Mouse (Mus musculus) lung, adult 18-20 months (tissue): ENCODE measurements around the gene Prr15l.
A peak's percentile ranks its signal among the peaks of the same experiment; 100 is the strongest.

Experiments
- DNase-seq, 2 experiments: peaks; one replicate each; pipeline ENCODE4 v3.0.0; 2022; ENCODE audit warnings: mixed read lengths in 2 of 2

Prr15l gene

DNA sequence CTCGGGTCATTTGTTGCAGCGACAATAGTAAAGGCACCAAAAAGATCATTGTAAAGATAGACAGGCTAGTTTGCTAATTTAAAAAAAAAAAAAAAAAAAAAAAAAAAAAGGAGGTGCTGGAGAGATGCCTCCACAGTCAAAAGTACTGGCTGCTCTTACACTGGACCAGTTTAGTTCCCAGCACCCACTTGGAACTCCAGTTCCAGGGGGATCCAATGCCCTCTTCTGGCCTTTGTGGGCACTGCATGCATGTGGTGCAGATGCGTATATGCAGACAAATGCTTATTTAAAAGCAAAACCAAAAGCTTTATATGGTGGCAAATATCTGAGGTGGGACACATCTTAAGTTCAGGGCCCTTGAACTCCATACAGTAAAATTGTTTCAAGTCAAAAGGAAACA lies 22.9 kb downstream of the Prr15l start:
- no peak for DNase-seq

DNA sequence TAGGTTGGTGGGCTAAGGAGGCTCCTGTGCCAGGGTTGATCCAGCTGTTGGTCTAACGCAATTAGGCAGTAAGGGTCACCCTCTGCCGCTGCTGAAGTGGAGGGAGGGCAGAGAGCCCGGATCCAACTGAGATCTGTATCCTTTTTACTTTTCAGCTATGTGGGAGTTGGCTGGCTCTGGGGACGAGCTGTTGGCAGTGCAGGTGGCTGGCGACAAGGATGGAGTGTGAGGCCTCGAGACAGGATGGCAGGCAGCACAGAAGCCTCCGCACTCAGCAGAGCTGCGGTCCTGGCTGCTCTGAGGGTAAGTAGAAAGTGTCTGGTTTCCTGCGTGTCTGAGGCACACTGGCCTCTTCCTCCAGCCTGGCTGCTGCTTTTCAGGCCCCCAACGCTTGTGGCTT lies 24.5 kb downstream of the Prr15l start:
- DNase-seq, result no peak

DNA sequence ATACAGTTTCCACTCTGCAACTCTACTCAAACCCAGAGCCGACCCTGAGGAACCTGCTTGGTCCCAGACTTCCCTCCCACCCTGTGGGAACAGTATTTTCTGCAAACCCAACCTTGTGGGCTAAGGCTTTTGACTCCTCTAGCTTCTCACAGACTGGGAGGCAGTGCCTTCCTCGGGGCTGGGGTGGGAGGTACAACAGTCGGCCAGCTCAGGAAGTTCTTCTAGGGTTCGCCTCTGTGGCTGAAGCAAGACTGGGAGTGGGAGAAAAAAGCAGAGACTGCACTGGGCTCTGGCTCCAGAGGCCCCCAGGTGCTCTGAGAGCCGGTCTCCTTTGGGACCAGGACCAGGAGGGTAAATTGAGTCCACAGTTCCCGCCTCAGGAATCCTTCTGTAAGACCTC lies 25.0 kb downstream of the Prr15l start:
- DNase-seq, result no peak

DNA sequence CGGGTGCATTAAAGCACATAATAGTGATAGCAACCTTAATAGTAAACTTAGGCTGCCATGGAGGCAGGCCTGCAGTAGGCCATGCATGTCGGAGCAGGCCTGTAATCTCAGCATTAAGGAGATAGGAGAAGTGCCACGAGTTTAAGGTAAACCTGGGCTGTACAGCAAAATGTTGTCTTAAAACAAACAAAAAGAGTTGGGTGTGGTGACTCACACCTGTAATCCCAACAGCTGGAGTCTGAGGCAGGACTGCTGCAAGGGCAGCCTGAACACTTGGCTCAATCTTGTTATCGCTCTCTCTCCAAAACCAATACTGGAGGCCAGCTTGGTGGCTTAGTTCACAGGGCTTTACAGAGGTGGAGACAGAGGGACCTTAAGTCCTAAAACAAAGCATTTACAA lies 27.2 kb downstream of the Prr15l start:
- DNase-seq, result no peak

DNA sequence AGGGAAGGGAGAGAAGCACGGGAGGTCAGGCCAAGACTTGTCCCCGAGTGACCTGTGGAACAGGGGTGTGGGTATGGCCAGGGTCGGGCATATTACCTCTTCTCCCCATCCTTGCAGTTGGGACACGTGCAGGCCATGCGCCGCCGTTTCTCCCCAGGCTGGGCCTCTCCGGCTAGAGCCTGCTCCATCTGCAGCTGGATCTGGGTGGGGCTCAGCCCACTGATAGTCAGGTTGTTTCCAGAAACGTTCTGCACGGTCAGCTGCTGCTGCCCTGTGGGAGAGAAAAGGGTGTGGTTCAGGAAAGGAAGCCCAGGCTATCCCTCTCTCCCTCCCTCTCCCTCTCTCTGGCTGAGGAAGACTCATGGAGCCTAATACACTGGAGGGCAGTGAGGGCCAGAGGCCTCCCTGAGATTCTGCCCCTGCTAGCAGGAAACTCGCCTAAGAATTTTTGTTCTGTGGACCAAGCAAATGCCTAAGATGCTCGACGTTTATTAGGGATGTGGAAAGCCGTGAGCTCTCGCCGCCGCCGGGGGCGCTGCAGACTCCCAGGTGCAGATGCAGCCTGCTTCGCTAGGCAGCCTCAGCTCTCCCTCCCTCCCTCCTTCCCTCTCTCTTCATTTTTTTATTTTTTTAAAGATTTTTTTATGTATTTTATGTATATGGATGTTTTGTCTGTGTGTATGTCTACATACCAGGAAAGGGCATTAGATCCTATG lies 28.3 kb downstream of the Prr15l start:
- DNase-seq, result no peak

DNA sequence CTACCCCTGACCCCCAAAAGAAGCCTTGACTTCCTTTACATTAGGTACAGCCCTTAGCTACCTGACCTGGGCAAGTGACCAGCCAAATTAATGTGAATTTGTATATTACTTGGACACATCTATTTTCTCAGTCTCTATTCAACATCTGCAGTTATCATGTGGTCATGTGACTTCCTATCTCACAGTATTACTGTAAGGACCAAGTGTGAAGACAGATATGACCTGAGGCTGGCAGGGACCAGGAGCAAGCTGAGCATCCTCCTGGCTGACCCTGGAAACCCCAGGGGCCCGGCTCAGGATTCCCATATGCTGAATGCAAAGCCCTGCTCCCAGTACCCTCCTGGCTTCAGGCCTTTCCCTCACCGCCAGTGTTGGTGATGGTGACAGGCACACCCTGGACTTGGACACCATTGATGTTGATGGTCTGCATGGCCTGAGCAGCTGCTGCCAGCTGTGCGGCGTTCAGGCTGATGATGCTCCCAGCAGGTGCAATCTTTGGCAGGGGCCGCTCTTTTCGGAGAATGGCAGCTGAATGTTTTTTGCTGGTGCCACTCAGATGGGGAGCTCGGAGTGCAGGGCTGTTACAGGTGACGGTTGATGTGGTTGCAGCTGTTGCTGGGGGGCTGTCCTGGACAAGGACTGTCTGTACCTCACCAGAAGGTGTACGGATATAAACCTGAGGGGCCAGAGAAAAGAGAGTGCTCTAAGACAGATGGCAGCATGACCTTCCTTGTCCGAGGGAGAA lies 29.3 kb downstream of the Prr15l start:
- DNase-seq, result no peak

DNA sequence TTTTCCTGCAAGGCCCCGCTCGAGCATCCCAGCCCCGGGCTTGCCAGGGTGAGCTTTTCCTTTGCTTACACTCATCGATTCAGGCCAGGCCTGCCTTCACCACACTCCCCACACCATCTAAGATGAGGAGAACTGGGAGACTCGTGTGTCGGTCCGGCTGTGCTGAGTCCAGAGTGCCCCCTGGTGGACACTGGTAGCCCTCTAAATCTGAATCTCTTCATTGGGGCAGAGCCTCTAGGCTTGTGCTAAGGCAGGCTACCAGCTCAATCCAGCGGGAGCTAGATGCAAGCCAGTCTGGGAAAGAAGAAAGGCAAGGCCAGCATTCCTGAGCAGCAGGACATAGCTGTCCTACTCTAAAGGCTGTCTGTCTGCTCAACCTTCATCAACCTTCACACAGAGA lies 35.7 kb downstream of the Prr15l start:
- peak; percentile 89 to 92 for DNase-seq

DNA sequence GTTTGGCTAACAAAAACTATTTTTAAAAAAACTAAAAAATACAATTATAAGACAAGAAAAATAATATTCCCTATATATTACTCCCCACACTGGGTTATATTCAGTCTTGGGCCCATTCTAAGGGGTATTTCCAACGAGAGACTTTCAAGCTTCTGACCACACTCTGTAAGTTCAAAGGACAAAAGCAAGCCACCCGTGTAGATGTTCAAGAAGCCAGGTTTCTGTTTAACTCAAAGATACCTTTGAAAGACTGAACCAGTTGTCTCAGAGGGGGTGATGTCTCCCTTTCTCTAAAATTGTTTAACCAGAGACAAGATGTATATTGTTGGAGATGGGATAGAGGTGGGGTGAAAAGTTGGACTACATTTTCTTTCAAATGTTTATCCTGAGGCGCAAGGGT lies 38.3 kb downstream of the Prr15l start:
- no peak for DNase-seq

DNA sequence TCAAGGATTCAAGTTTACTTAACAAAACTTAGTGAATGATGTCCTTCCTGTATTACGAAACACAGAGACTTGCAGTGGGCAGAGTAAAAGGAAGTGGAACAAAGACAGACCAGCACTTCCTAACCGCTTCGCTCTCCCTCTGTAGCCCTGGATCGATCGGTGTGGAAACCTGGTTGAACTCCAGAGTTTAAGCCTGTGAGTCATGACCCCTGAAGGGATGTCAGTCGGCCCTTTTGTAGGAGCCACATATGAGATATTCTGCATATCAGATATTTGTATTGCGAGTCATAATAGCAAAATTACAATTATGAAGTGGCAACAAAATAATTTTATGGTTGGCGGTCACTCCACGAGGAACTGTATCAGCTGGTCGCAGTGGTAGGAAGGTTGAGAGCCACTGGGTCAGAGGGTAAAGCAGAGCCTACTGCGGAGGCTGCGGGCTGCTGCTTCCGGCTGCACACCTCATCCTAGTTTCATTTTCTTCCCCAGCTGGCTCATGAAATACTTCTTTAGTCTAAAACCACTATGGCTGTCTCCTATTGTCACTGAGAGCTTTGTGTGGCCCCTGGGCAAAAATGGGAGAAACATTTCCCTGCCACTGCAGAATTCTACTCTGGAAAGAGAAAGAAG lies 39.1 kb downstream of the Prr15l start:
- peak; percentile 52 to 54 for DNase-seq

DNA sequence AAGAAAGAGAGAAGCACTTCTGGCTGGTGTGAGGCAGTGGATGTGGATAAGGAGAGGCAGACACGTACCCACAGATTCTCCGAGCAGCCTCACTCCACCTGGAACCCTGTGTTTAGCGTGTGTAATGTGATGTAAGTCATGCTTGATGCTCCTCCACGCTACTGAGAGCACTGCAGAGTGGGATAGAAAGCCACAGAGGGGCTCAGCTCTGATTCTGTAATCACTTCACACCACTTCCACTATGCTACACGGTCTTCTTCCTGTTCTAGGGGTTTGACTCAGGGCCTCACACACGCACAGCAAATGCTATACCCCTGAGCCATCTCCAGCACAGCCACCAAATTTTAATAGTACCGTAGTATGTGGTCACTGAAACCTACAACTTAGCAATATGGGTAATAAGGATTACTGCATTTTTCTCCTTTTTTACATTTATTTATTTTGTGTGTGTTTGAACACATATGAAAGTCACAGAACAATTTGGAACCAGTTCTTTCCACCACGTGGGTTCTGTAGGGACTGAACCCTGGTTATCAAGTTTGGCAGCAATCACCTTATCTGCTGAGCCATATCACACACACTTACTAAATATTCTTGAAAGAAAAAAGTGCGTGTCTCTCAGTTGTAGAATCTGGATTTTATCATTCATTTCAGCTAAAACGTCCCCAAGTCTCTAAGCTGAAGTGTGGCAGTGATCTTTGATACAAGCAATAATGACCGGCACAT lies 39.8 kb downstream of the Prr15l start:
- no peak for DNase-seq

DNA sequence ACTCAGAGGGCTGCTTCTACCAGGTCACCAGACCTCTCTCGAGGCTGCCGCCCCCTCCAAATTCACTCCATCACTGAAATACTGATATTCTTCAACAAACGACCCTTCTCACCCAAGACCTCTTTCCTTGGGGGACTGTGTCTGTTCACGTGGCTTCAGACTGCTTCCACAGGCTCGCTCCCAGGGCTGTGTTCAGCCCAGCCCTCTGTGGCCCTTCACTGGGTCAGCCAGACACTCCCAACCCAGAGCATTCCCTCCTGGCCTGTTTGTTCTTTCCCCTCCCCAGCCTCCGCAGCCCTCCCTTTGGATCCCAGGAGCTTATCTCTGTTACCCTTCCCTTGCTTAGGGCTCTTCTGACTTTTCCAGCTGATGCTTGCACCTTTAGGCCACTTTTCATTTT lies 40.6 kb downstream of the Prr15l start:
- DNase-seq, result peak in 1 of 2 experiments; percentile 40

DNA sequence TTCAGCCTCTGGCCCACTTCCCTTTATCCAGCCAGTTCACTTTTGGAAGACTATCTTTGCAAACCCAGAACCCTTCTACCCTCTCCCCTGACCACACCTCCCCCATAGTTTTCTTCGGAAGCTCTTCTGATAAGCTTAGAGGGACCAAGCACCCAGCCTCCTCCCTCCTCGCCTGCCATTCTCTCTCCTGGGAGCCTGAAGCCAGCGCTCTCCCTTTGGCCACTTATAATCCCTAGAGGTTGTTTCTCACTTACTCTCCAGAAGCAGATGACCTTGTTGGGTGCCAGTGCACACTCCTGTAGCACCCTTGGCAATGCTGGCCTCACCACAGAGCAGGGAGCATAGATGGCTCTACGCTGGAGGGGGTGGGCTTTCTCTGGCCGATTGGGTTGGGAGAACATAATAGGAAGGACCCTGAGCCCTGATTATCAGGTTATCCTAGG lies 41.4 kb downstream of the Prr15l start:
- peak in 1 of 2 experiments; percentile 36 for DNase-seq

DNA sequence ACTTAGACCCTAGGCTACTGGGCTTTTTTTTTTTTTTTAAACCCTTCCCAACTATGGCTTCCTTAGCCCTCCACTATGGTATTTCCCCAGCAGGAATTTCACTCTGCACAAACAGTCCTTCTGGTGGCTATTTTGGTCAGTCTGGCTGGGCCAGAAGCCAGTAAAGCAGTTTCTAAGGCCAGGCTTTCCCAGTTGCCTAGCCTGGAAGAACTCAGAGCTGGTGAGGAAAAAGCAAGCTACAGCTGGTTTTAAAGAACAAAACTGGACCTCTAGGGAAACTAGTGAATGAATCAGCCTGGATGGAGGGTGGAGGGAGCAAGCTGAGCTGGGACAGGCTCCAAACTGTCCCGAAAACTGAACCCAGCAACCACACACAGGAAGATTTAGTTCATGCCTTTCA lies 41.8 kb downstream of the Prr15l start:
- DNase-seq, result peak; percentile 77 to 82

DNA sequence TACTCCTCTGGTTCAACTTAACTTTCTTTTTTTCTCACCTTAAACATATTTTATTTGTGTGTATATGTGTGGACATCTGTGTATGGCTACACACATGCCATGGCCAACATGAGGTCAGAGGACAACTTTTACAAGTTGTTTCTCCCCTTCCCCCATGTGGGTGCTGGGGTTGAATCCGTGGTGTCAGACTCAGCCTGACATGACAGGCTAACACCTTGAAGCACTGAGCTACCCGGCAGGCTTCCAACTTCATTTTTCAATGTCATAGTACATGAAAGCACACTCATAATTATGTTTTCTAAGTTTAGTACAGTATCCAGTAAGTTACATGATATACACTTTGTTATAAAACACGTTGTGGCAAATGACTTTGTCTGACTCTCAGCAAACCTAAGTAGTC lies 42.4 kb downstream of the Prr15l start:
- DNase-seq, result no peak

DNA sequence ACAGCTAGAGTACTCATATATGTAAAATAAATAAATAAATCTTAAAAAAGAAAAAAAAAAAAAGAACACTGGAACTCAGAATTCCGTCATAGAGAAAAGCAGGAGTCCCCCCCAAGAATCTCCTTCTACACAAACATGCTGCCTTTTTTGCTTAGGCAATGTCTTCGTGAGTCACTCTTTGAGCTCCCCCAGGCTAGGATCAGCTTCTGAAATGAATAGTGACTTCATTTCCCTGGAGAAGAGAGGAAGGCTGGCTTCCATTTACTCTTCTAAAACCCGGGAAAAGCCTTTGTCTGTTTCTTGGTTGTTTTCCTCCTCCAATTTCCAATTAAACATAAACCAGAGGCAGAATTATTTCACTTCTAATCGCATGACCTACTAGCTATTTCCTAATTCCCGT lies 45.0 kb downstream of the Prr15l start:
- DNase-seq, result no peak

DNA sequence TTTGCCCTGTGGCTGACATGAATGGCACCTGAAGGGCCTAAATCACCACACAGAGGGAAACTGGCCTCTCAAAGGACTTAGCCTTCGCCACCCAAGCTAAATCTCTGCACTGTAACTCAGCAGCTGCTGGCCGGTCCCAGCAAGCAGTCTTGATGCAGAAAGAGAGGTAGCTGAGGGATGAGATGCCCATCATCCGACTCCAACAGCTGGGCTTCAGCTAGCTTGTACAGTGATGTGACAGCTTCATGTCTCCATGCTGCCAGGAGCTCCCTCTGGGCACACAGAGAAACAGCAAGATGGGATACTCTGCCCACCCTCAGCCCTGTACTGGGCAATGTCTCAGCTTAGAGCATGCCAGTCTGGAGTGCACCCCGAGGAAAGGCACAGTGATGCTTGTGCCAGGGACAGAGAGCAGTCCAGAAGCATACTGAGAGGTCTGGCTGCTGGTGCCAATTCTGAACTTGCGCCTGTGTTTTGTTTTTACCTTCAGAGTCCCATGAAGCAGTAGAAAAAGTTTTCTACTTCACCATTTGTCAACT lies 45.6 kb downstream of the Prr15l start:
- DNase-seq, result no peak

DNA sequence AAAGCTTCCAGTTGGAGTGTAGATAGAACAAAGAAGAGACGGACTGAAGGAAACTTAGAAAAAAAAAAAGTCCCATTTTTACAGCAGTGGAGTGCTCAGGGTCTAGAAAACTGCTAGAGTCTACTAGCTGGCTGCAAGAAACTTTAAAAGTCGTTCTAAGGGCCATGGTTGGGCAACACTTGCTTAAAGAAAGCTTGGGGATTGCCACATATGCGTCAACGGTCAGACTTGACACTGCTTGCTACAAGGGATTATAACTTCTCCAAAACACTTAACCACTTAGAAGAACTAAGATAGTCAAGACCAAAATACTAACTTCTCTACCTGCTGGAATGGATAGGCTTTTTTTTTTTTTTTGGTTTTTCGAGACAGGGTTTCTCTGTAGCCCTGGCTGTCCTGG lies 46.9 kb downstream of the Prr15l start:
- peak in 1 of 2 experiments; percentile 76 for DNase-seq

DNA sequence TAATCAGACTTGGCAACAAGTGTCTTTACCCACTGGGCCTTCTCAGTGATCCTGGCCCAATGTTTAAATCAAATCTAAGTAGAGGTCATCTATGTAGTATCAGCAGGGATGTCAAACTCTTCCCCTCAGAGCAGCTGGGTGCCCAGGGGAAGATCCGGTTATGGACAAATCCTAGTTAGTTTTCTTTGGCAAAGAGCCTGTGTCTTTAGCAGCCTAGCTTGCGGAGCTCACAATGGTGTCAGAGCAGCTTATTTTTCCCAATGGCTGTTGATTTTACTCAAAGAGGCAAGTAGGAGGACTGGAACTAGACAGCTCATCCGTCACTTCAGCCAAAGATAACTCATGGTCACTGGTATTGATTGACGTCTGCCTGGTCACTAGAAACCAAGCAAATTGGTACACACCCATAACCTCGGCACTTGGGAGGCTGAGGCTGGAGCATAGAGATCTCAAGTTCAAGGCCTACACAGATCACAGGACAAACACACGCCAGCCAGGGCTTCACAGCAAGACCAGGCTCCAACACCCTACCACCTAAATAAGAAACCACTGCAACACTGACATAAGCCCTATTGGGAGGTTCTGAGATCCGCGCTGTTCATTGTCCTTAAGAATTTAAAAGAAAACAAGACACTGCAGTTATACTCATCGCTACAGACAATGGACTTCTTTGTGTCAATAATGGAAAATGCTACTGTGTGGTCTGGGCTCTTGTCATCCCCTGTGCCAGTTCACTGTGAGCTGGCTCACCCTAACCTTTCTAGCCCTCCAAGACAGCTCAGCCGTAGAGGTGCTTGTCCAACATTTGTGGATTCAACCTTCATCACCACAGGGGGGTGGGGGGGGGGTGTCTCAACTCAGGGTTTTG lies 47.8 kb downstream of the Prr15l start:
- no peak for DNase-seq

DNA sequence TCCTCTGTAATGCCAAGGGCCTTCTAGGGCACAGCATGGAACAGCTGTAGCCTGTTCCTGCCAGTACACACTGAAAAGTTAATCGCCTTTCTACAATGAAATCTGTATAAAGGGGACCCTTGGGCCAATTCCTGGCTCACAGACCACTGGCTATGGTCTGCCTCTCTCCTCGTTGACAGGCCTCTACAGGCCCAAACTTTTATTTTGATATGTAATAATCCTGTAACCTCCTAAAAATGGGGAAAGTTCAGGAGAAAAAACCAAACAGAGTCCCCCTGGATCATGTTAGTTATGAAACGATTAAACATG lies 48.4 kb downstream of the Prr15l start:
- no peak for DNase-seq

DNA sequence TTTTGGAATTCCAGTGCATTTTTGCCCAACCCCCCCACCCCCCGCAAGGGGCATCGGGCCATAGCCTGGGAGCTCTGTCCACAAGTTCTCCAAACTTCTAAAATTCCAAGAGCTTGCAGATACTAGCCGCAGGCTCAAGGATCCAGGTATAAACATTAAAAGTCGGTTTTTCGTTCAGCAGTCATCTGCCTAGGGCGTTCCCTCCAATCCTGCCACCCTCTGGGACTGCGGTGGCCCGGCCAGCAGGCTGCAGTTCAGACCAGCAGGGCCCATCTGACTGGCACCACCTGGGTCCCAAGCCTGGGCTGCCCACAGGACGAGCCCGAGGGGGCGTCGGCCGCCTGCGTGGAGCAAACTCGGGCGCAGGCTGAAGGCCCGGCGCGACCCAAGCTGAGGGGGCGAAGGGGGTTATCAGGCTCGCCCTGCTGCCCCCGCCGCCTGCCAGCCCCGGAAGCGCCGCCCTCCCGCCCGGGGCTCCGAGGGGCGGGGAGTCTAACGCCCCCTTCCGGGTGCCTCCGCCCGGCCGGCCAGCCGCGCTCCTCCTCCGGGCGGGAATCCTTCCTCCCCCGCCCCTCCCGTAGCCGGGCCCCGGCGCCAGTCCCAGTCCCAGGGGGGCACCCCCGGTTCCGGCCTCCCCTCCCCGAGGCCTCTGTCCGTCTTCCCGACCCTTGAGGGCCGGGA lies 49.1 kb downstream of the Prr15l start:
- peak in 1 of 2 experiments; percentile 87 for DNase-seq

DNA sequence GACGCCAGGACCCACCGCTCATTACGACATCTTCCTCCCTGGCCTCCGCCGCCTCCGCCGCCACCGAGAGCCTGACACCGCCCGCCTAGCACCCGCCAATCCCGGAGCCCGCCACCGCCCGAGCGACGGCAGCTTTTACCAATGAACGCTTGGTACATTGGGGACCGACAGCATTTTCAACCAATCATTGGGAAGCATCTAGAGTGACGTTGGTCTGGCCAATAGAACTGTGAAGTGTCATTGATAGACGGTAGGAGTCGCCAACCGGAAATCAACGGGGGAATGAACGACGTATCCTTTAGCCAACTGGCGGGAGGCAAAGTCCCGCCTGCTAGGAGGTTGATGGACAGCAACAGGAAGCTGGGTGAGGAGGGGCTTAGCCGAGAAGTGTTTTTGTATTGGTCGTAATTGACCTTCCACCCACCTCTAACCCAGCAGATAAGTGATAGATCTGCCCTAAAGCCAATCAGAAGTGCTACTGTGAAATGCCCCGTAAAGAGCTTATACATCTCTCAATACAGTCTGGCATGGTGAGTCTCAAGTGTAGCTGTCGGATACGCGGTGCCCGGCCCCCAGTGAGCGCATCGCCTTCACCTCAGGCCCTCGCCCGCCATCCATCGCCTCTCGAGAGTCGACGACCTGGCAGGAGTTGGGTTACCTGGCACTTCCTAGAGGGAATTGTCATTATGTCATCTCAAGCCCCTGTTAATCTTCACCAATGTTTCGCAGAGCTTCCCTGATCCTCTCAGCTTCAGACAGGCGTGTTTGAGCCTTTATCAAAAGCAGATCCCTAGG lies 49.9 kb downstream of the Prr15l start:
- DNase-seq, result peak; percentile 99 to 100
